Mouse (Mus musculus): ENCODE results near the gene Atg4c. TPM values are rescaled to one million over a fixed set of nuclear protein-coding genes. Genes with fewer than 3 reads are reported as not detected.

Atg4c gene
- total RNA-seq, 2 experiments from 2014 or later: 37.1 to 39.8 TPM

GRCm38 (mm10) chr4:99182660-99183431 is 10.9 kb upstream of the Atg4c start:
- intact Hi-C loops (cut with DNase I): loop anchor here (5.0 to 10.0 kb wide), 3 partner anchors 138 to 446 kb away; no protein-coding TSS in a partner anchor
- peak; percentile 26 to 60 for DNase-seq (ENCODE audit: low spot score in 2 of 2)

GRCm38 (mm10) chr4:99184678-99185077 is 9.1 kb upstream of the Atg4c start:
- no peak for DNase-seq (ENCODE audit: low spot score in 2 of 2)
- intact Hi-C loops (cut with DNase I): loop anchor here (5.0 to 10.0 kb wide), 3 partner anchors 140 to 447 kb away; no protein-coding TSS in a partner anchor

- intact Hi-C loops (cut with DNase I): loop anchor here (10.0 kb wide), 1 partner anchor 141 kb away; no protein-coding TSS in a partner anchor
- no peak for DNase-seq (ENCODE audit: low spot score in 2 of 2)
Observed at GRCm38 (mm10) chr4:99185305-99185704, 8.4 kb upstream of the Atg4c start.

- DNase-seq (ENCODE audit: low spot score in 2 of 2): no peak
- intact Hi-C loops (cut with DNase I): loop anchor here (10.0 kb wide), 1 partner anchor 142 kb away; no protein-coding TSS in a partner anchor
Observed at GRCm38 (mm10) chr4:99186412-99187125, 7.2 kb upstream of the Atg4c start.

- intact Hi-C loops (cut with DNase I): no loop called here
- DNase-seq (ENCODE audit: low spot score in 2 of 2): no peak
Observed at GRCm38 (mm10) chr4:99192640-99193039, 1.1 kb upstream of the Atg4c start.

GRCm38 (mm10) chr4:99193214-99193613 is 520 bp upstream of the Atg4c start:
- intact Hi-C loops (cut with DNase I): no loop called here

GRCm38 (mm10) chr4:99194826-99195225 is 1.1 kb downstream of the Atg4c start:
- intact Hi-C loops (cut with DNase I): loop anchor here (1.0 kb wide), 1 partner anchor 272 kb away; the partner anchor contains the start of gene Usp1
- DNase-seq (ENCODE audit: low spot score in 2 of 2): no peak

More at GRCm38 (mm10) chr4:99193214-99193613, 520 bp upstream of the Atg4c start:
- DNase-seq (ENCODE audit: low spot score in 2 of 2): no peak

- intact Hi-C loops (cut with DNase I): no loop called here
- DNase-seq (ENCODE audit: low spot score in 2 of 2): no peak
Observed at GRCm38 (mm10) chr4:99198721-99199120, 5.0 kb downstream of the Atg4c start.

- intact Hi-C loops (cut with DNase I): no loop called here
- no peak for DNase-seq (ENCODE audit: low spot score in 2 of 2)
Observed at GRCm38 (mm10) chr4:99199757-99200251, 6.1 kb downstream of the Atg4c start.

GRCm38 (mm10) chr4:99200383-99201136 is 6.8 kb downstream of the Atg4c start:
- intact Hi-C loops (cut with DNase I): no loop called here
- peak in 1 of 2 experiments; percentile 59 for DNase-seq (ENCODE audit: low spot score in 2 of 2)

GRCm38 (mm10) chr4:99205773-99206172 is 12.0 kb downstream of the Atg4c start:
- no peak for DNase-seq (ENCODE audit: low spot score in 2 of 2)
- intact Hi-C loops (cut with DNase I): no loop called here

- peak in 1 of 2 experiments; percentile 66 for DNase-seq (ENCODE audit: low spot score in 2 of 2)
- intact Hi-C loops (cut with DNase I): no loop called here
Observed at GRCm38 (mm10) chr4:99206356-99206755, 12.6 kb downstream of the Atg4c start.

GRCm38 (mm10) chr4:99210087-99210486 is 16.4 kb downstream of the Atg4c start:
- intact Hi-C loops (cut with DNase I): no loop called here
- no peak for DNase-seq (ENCODE audit: low spot score in 2 of 2)

GRCm38 (mm10) chr4:99211606-99212005 is 17.9 kb downstream of the Atg4c start:
- intact Hi-C loops (cut with DNase I): no loop called here
- no peak for DNase-seq (ENCODE audit: low spot score in 2 of 2)

- peak in 1 of 2 experiments; percentile 84 for DNase-seq (ENCODE audit: low spot score in 2 of 2)
- intact Hi-C loops (cut with DNase I): no loop called here
Observed at GRCm38 (mm10) chr4:99213123-99213522, 19.4 kb downstream of the Atg4c start.

- no peak for DNase-seq (ENCODE audit: low spot score in 2 of 2)
- intact Hi-C loops (cut with DNase I): no loop called here
Observed at GRCm38 (mm10) chr4:99222221-99222620, 28.5 kb downstream of the Atg4c start.

GRCm38 (mm10) chr4:99224790-99225189 is 31.1 kb downstream of the Atg4c start:
- intact Hi-C loops (cut with DNase I): no loop called here
- DNase-seq (ENCODE audit: low spot score in 2 of 2): no peak

GRCm38 (mm10) chr4:99227226-99227625 is 33.5 kb downstream of the Atg4c start:
- DNase-seq (ENCODE audit: low spot score in 2 of 2): no peak
- intact Hi-C loops (cut with DNase I): no loop called here

- DNase-seq (ENCODE audit: low spot score in 2 of 2): no peak
- intact Hi-C loops (cut with DNase I): no loop called here
Observed at GRCm38 (mm10) chr4:99229371-99229770, 35.6 kb downstream of the Atg4c start.
